Mouse (Mus musculus) heart, embryonic 10.5 days (tissue): ENCODE data around the gene Odaph. TPM values are rescaled to one million over a fixed set of nuclear protein-coding genes. Genes with fewer than 3 reads are reported as not detected.
"Not testable (repeated sequence)": the region's sequence is repeated elsewhere in the genome, so short reads cannot be mapped to it uniquely, and the experiment has no call there.

Experiments used
- DNase-seq: peaks from one replicate; pipeline ENCODE4 v3.0.0-alpha.2; 2017; ENCODE audit warnings: low spot score
- H3K27ac ChIP-seq: fragments of 300-500 bp; sonication (generic); 2 replicates; pipeline ENCODE4 v1.5.1; 2016; ENCODE audit warnings: mild to moderate bottlenecking
- H3K27me3 ChIP-seq: fragments of 300-500 bp; sonication (generic); 2 replicates; pipeline ENCODE4 v1.6.1; 2016; ENCODE audit warnings: mild to moderate bottlenecking; ENCODE audit not compliant: poor library complexity, insufficient read depth, severe bottlenecking
- H3K36me3 ChIP-seq: fragments of 300-500 bp; sonication (generic); 2 replicates; pipeline ENCODE4 v1.6.1; 2016; ENCODE audit warnings: mild to moderate bottlenecking, moderate library complexity
- H3K4me1 ChIP-seq: fragments of 300-500 bp; sonication (generic); 2 replicates; pipeline ENCODE4 v1.6.1; 2016; ENCODE audit warnings: mild to moderate bottlenecking
- H3K4me3 ChIP-seq: fragments of 300-500 bp; sonication (generic); 2 replicates; pipeline ENCODE4 v1.5.1; 2016; ENCODE audit warnings: mild to moderate bottlenecking, moderate library complexity
- H3K9me3 ChIP-seq: fragments of 300-500 bp; sonication (generic); 2 replicates; pipeline ENCODE4 v1.6.1; 2016; ENCODE audit warnings: mild to moderate bottlenecking, moderate library complexity
- WGBS: fragments of 180-500 bp; shearing (Covaris S2); methylation state at CpG from one replicate; pipeline ENCODE4 v1.1.7; 2016; 5-methylcytosine and 5-hydroxymethylcytosine counted together
- polyA plus RNA-seq: library from polyadenylated mRNA; unstranded; fragments of >200 nt; fragmentation: Nextera tagmentation; extraction: Ambion mirVana; gene quantifications from 2 replicates; pipeline ENCODE4 v1.2.1, GENCODE M21; 2016

The Odaph gene
- polyA plus RNA-seq = not detected in 2 replicates

DNA sequence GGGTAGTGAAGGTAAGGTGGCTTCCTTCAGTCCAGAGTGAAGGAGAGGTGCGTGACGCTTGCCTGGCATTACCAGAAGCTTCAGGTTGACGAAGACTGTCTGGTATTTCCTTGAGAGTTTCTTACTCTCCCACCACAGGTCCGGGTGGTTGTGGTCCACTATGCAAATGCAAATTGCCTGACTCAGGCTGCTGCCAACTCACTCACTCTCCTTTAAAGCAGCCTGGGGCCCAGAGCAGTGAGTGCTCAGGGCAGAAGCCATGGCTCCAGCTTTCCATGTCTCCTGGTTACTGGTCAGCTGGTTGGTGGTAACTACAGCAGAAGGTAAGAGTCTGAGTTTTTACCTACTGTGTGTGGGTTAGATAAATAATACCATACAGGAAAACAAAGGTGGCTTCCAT is at the start of gene Odaph:
TSS of gene Odaph (plus strand) at position 240 of the 400 bp plus-strand sequence.
- Histone ChIP-seq H3K9me3 (no peaks in the 10 kb centered on the region), H3K4me1 (no peaks in the 10 kb centered on the region), H3K27me3 (no peaks in the 10 kb centered on the region), H3K36me3 (no peaks in the 10 kb centered on the region), H3K4me3 (no peak within 1 kb of the TSS), H3K27ac (no peak within 1 kb of the TSS)
- 72% methylated on average over 4 of the region's 4 CpGs for WGBS
- DNase-seq = peak; percentile 57

DNA sequence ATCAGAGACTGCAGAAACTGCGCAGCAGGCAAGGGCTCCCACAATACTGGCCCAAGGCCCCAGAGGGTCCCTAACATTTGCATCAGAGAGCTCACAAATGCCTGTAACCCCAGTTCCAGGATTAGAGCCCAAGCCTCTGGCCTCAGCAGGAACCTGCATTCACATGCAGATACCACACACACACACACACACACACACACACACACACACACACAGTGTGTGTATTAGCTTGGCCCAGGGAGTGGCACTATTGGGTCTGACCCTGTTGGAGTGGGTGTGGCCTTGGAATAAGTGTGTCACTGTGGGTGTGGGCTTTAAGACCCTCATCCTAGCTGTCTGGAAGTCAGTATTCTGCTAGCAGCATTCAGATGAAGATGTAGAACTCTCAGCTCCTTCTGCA is 41.7 kb upstream of the Odaph start:
- not testable (repeated sequence) for H3K27ac ChIP-seq, H3K9me3 ChIP-seq, H3K4me1 ChIP-seq, DNase-seq, H3K27me3 ChIP-seq, H3K4me3 ChIP-seq
- 76% methylated on average over 1 of the region's 1 CpGs for WGBS
- peaks cover 47% of the 10 kb centered on the region for H3K36me3 ChIP-seq

DNA sequence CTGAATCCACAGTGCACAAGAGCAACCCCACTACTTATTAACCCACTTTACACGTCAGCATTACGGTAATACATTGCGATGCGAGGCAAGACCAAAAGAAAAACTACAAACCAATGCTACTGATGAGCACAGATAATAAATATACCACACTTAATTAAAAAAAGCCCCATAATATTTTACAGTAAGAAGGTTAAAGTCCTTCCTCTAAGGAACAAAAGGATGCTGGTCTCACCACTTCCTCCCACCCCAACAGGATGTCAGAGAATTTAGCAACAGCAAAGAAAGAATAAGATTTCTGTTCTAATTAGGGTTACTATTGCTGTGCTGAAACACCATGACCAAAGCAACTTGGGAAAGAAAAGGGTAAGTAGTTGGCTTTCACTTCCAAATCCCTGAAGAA is 40.3 kb upstream of the Odaph start:
- H3K27ac ChIP-seq = no peak overlapping the region
- H3K4me1 ChIP-seq = no peaks in the 10 kb centered on the region
- H3K27me3 ChIP-seq = no peaks in the 10 kb centered on the region
- 96% methylated on average over 4 of the region's 4 CpGs for WGBS
- no peaks in the 10 kb centered on the region for H3K9me3 ChIP-seq
- no peak overlapping the region for H3K4me3 ChIP-seq
- peaks cover 60% of the 10 kb centered on the region for H3K36me3 ChIP-seq
- DNase-seq = no peak

DNA sequence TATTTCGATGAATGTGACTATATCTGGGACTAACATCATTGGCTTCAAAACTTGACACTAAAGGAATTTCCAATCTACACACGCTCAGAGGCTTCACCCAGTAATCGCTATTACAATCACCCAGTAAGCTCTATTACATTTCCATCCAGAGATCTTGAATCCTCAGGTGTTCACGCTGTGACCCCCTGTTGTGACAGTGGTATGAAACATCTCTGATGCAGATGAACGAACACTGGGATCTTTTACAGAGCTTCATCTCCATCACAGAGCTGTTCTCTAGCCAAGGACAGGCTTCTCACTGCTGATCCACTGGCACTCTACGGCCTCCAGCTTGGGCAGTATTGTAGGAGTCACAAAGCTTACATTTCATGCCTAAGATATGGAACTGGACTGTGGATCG is 37.8 kb upstream of the Odaph start:
- no peaks in the 10 kb centered on the region for H3K4me1 ChIP-seq
- no peaks in the 10 kb centered on the region for H3K27me3 ChIP-seq
- H3K36me3 ChIP-seq = peaks cover 76% of the 10 kb centered on the region
- WGBS = 94% methylated on average over 7 of the region's 7 CpGs
- no peak overlapping the region for H3K27ac ChIP-seq
- H3K9me3 ChIP-seq = no peaks in the 10 kb centered on the region
- no peak for DNase-seq
- no peak overlapping the region for H3K4me3 ChIP-seq

DNA sequence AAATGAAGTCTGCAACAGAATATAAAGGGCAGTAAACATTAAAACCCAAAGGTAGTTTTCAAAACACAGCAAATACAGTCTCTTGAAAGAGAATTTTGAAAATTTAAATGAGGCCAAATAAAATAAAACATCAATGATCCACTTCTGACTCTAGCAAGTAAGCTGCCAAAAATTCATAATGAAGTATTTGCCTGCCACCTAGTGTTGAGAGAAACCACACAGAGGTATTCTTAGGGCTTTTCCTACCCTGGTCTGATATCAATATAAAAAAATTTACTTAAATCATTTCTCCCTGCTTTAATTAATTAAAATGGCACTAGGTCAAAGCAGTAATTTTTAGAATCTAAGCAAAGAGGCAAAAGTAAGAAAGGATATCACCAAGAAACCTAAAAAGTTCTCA is 35.9 kb upstream of the Odaph start:
- Histone ChIP-seq H3K27ac (no peak overlapping the region), H3K9me3 (no peaks in the 10 kb centered on the region), H3K27me3 (no peaks in the 10 kb centered on the region), H3K4me3 (no peak overlapping the region), H3K4me1 (no peaks in the 10 kb centered on the region), H3K36me3 (peaks cover 76% of the 10 kb centered on the region)
- no peak for DNase-seq

DNA sequence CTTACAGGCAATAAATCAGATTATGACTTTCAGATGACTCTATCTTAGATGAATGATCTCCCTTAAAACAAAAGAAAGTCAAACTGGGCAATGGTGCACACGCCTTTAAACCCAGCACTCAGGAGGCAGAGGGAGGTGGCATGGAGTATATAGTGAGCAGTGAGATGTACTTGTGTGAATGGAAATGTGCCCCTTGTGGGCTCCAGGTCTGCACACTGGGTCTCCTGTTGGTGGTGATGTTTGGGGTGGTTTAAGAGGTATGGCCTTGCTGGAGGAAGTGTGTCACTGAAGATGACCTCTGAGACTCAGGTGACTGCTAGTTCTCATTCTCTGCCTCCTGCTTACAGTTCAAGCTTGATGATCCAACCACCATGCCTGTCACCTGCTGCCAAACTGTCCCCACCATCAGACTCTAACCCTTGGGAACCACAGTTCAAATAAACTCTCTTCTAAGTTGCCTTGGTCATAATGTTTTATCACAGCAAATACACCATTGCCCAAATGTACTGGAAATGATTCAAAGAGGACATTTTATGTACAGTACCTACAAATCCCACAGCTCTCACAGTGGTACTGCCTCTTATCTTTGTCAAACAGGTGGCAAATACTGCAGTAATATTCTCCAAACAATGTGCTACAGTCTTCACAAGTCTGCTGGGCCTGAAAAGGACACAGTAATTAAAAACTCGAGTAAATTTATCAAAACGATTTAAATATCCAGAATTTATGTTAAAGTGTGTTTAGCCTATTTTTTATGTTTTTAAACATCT is 30.1 kb upstream of the Odaph start:
- no peak overlapping the region for H3K27ac ChIP-seq
- H3K4me1 ChIP-seq = peaks cover 17% of the 10 kb centered on the region
- no peak for DNase-seq
- H3K27me3 ChIP-seq = no peaks in the 10 kb centered on the region
- H3K4me3 ChIP-seq = no peak overlapping the region
- H3K9me3 ChIP-seq = no peaks in the 10 kb centered on the region
- peaks cover 36% of the 10 kb centered on the region for H3K36me3 ChIP-seq
- 84% methylated on average over 3 of the region's 3 CpGs for WGBS

DNA sequence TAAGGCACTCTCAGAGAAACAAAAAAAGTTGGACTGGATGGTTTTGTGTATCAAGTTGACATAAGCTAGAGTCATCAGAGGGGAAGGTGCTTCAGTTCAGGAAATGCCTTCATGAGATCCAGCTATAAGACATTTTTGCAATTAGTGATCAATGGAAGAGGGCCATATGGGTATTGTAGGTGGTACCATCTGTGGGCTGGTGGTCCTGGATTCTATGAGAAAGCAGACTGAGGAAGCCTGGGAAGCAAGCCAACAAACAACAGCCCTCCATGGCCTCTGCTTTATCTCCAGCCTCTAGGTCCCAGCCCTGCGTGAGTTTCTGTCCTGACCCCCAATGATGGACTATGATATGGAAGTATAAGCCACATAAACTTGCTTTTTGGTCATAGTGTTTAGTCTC is 28.2 kb upstream of the Odaph start:
- Histone ChIP-seq H3K4me1 (peaks cover 23% of the 10 kb centered on the region), H3K9me3 (no peaks in the 10 kb centered on the region), H3K27ac (no peak overlapping the region), H3K4me3 (no peak overlapping the region), H3K36me3 (peaks cover 23% of the 10 kb centered on the region), H3K27me3 (no peaks in the 10 kb centered on the region)
- DNase-seq = no peak
- 67% methylated on average over 1 of the region's 1 CpGs for WGBS

DNA sequence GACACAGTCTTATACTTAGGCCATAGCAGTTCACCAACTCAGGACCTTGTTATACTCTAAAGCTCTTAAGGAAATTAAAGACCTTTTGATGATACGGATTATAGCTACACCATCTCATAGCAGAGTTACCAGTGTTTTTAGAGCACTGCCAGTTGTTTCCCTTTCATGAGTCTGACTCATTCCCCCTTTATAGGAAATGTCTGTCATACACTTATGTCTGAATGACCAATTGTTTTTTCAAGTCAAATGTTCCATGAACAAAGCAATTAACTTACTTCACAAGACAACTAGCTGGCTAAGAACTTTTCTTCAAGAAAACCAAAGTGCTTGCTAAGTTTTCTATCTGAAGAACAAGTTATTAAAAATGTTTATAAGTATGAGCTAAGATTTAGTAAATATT is 27.3 kb upstream of the Odaph start:
- WGBS = 85% methylated on average over 1 of the region's 1 CpGs
- no peak for DNase-seq
- Histone ChIP-seq H3K4me3 (peak overlapping the region; percentile 81), H3K36me3 (peaks cover 16% of the 10 kb centered on the region), H3K4me1 (peaks cover 23% of the 10 kb centered on the region), H3K27ac (no peak overlapping the region), H3K27me3 (no peaks in the 10 kb centered on the region), H3K9me3 (no peaks in the 10 kb centered on the region)

DNA sequence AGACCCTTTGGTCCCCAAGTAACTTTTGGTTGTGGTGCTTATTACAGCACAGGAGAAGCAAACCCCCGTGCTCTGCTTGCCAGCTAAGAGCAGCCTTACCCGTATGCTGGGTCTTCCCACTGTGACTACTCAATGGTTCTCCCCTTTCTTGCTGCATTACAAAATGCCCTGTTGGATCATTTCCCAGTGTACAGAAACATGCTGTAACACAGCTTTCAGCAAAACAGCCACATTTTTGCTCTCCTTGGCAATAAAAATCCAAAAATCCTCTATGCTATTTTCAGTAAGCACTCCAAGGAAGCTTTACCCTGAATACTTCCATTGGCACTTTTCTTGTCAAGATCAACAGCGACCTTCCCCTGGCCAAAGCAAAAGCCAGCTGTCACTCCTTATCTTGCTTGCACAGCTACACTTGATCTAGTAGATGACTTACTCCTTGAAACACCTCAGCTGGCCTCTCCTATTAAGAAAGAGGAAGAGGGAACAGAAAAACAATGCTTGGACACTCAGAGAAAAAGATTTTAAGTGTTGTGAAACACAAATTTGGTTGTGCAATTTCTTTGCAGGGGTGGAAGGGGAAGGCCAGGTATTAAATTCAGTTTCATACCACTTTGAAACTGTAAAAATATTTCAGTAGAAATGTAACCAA is 26.5 kb upstream of the Odaph start:
- no peak for DNase-seq
- Histone ChIP-seq H3K4me3 (peak overlapping the region; percentile 81), H3K27ac (peak overlapping the region; percentile 70; the same call in 1 of the 2 replicates)

DNA sequence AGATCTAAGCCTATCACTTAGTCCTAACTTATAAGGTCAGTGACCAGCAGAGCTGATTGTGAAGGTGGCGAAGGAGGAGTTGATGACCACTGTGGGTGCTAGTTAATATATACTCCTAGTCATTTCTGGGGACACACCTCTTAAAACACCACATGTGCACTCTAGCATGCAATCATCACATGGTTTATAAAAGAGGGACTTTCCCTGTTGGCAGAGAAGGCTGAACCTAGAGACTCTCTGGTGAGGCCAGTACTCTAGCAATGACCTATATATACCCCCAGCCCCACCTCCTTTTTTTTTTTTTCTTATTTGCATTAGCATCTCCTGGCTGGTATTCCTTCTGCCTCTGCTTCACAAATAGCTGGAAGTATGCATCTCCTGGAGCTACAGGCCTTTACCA is 25.9 kb upstream of the Odaph start:
- 84% methylated on average over 1 of the region's 1 CpGs for WGBS
- no peaks in the 10 kb centered on the region for H3K9me3 ChIP-seq
- H3K27ac ChIP-seq = peak overlapping the region; percentile 94
- H3K27me3 ChIP-seq = no peaks in the 10 kb centered on the region
- peaks cover 23% of the 10 kb centered on the region for H3K4me1 ChIP-seq
- DNase-seq = no peak
- H3K36me3 ChIP-seq = peaks cover 14% of the 10 kb centered on the region
- H3K4me3 ChIP-seq = peak overlapping the region; percentile 81

More for the DNA sequence above, 26.5 kb upstream of the Odaph start:
- Histone ChIP-seq H3K36me3 (peaks cover 14% of the 10 kb centered on the region), H3K4me1 (peaks cover 23% of the 10 kb centered on the region), H3K9me3 (no peaks in the 10 kb centered on the region), H3K27me3 (no peaks in the 10 kb centered on the region)
- WGBS = 45% methylated on average over 3 of the region's 3 CpGs

DNA sequence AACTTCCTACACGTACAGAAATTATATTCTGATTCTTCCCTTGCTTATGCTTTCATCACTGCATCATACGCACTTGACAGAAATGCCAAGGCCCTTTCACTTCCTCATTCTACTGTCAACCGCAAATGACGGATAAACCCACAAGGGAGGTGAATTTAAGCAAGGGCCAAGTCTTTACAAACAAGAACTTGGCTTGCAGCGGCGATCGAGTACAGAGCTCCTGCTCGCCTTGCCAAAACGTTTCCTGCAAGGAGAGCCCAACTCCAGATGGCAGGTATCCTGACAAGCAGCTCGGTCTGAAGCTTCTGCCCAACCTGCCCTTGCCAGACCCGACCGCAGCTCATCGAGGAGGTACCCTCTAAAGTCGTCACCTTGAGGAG is 25.0 kb upstream of the Odaph start:
- no peak for DNase-seq
- Histone ChIP-seq H3K36me3 (peaks cover 5% of the 10 kb centered on the region), H3K4me3 (peak overlapping the region; percentile 81), H3K9me3 (no peaks in the 10 kb centered on the region), H3K27me3 (no peaks in the 10 kb centered on the region), H3K27ac (peak overlapping the region; percentile 94), H3K4me1 (peaks cover 23% of the 10 kb centered on the region)
- under 1% methylated on average over 14 of the region's 14 CpGs for WGBS

DNA sequence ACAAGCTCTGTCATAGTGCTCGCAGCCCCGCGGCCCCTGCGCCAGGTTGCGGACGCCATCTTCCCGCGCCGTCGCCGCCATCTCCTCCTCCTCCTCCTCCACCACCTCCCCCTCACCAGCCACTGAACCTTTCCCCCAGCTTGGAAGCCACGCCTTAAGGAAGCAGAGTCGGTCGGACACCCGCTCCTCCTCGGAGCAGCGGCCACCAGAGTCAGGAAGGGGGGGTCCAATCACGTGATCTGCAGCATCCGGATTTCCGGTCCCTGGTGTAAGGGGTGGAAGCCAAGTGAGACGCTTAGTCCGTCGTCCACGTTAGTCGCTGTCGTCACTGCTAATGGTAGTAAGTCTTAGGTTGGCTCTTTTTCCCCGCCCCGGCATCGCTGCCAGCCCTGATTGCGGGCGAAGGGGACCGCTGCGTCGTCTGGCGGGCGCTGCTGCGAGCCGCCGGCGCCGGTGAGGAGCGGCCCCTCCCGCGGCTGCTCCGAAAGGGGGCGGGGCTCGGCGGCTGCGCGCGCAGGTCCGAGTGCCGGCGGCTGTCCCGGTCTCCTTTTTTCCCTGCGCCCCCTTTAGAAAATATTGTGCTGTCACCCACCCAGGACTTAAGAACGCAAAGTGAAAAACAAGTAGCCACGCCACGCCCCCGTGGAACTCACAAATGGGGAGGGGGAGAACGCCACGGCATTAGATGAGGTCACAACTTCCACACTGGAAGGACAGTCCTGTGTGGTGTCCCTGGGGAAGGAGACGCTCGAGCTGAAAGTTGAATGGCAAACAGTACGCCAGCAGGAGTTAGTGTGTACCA is 24.4 kb upstream of the Odaph start, which contains the start of gene Rchy1:
TSS of gene Rchy1 (minus strand) at position 430 of the 802 bp plus-strand sequence.
- under 1% methylated on average over 65 of the region's 65 CpGs for WGBS
- peak; percentile 98 for DNase-seq
- Histone ChIP-seq H3K4me3 (peak within 1 kb of the TSS; percentile 81), H3K36me3 (peaks cover under 1% of the 10 kb centered on the region; the same call in 1 of the 2 replicates), H3K9me3 (no peaks in the 10 kb centered on the region), H3K4me1 (peaks cover 23% of the 10 kb centered on the region), H3K27ac (peak within 1 kb of the TSS; percentile 94), H3K27me3 (no peaks in the 10 kb centered on the region)

DNA sequence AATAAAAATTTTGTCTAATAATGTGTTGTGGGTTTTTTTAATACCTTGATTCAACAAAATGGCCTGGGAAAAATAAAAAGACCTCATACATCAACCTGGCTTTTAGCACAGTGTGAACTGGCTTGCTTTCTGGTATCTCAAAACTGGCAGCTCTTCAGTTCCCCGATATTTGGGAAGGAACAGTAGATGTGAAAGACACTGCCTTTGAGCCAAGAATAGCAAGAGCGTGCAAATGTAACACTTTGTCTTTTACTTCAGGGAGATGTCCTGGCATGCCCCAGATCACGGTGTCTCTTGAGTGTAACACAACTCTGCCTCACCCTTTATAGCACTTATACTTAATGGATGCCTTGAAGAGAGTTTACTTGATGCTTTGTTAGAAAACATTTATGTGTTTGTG is 15.2 kb upstream of the Odaph start:
- Histone ChIP-seq H3K36me3 (0 out of 2 replicates have a peak, but pooled peaks cover 4% of the 10 kb centered on the region), H3K27ac (no peak overlapping the region), H3K9me3 (no peaks in the 10 kb centered on the region), H3K4me1 (no peaks in the 10 kb centered on the region), H3K27me3 (no peaks in the 10 kb centered on the region), H3K4me3 (no peak overlapping the region)
- 83% methylated on average over 3 of the region's 3 CpGs for WGBS
- DNase-seq = no peak
